Comparison of ENCODE assay signal across 7 mouse cellular contexts in the genomic region with DNA sequence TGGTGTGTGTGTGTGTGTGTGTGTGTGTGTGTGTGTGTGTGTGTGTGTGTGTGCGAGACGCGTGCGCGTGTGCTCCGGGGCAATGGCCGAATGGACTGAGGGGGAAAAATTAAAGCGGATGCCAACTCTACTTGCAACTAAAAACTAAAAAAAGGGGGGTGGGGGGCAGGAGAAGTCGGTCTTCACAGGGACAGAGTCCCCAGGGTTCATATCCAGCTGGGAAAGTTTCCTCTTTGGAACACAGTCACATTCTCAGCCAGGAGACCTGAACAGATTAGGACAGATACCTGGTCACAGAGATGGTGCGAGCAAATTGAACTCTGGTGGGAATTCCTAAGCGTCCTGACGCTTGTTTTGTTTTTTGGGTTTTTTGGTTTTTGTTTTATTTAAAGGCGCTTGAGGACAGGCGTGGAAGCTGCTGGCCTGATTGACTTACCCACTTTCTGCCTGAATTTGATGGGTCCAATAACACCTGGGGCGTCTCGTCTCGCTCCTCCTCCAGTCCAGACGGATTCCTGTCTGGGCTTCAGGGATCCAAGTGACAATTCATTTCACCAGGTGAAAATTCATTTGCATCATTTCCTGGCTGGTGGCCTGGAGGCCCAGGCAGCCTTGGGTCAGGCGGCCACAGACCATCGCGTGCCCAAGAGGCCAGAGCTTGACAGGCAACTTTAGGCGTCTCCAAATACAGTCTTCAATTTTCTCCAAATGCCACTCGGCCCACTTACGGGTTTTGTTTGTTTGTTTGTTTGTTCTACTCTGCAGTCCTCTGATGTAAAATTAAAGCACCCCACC. TPM values are rescaled to one million over a fixed set of nuclear protein-coding genes. Genes with fewer than 3 reads are reported as not detected.
DNase-seq lines count a peak whose midpoint lies in the region; ATAC-seq and TF ChIP-seq lines count a peak whose summit lies in the region.

No protein-coding gene starts in this region.

- no peak overlapping the region for H3K9ac ChIP-seq in lung, postnatal 0 days (replicated peaks; ENCODE audit: low read depth)
- H3K9ac ChIP-seq in liver, embryonic 13.5 days = no peak overlapping the region

- no peaks in the 10 kb centered on the region for H3K9me3 ChIP-seq in lung, postnatal 0 days (ENCODE audit: low read length)
- no peaks in the 10 kb centered on the region for H3K9me3 ChIP-seq in hindbrain, embryonic 10.5 days
- H3K9me3 ChIP-seq in liver, embryonic 13.5 days (replicated peaks) = no peaks in the 10 kb centered on the region

- peaks cover 13% of the 10 kb centered on the region for H3K4me1 ChIP-seq in lung, postnatal 0 days (ENCODE audit: insufficient read depth, low read depth, low read length)
- peaks cover 30% of the 10 kb centered on the region for H3K4me1 ChIP-seq in hindbrain, embryonic 10.5 days (replicated peaks)
- H3K4me1 ChIP-seq in liver, embryonic 13.5 days (replicated peaks) = peaks cover 18% of the 10 kb centered on the region
- H3K4me1 ChIP-seq in thymus, adult 2 months (replicated peaks; ENCODE audit: control insufficient read depth, insufficient read depth, low read length) = no peaks in the 10 kb centered on the region

- no peak for ATAC-seq in lung, postnatal 0 days
- ATAC-seq in liver, embryonic 13.5 days (ENCODE audit: low read depth) = no peak

- H3K27me3 ChIP-seq in lung, postnatal 0 days (replicated peaks; ENCODE audit: insufficient read depth, low read length) = 0 out of 2 replicates have a peak, but pooled peaks cover 11% of the 10 kb centered on the region
- peaks cover 55% of the 10 kb centered on the region for H3K27me3 ChIP-seq in hindbrain, embryonic 10.5 days (ENCODE audit: insufficient read depth, poor library complexity, severe bottlenecking)
- H3K27me3 ChIP-seq in liver, embryonic 13.5 days = peaks cover 58% of the 10 kb centered on the region
- H3K27me3 ChIP-seq in thymus, adult 2 months (ENCODE audit: control insufficient read depth, insufficient read depth, low read length) = peaks cover 5% of the 10 kb centered on the region; the same call in 1 of the 2 replicates

- TF ChIP-seq CTCF in lung, postnatal 0 days (IDR thresholded peaks at IDR 0.05) = no peak
- no peak for TF ChIP-seq CTCF in thymus, adult 2 months (IDR thresholded peaks at IDR 0.05; ENCODE audit: borderline replicate concordance, control insufficient read depth, extremely low read depth, insufficient read depth, low read length, poor library complexity)

- no peaks in the 10 kb centered on the region for H3K36me3 ChIP-seq in lung, postnatal 0 days (ENCODE audit: insufficient read depth, low read length)
- H3K36me3 ChIP-seq in hindbrain, embryonic 10.5 days = no peaks in the 10 kb centered on the region
- no peaks in the 10 kb centered on the region for H3K36me3 ChIP-seq in liver, embryonic 13.5 days
- no peaks in the 10 kb centered on the region for H3K36me3 ChIP-seq in thymus, adult 2 months (ENCODE audit: control insufficient read depth, insufficient read depth, low read length)

- peak overlapping the region; percentile 48; the same call in 1 of the 2 replicates for H3K4me3 ChIP-seq in lung, postnatal 0 days (ENCODE audit: low read depth, low read length)
- H3K4me3 ChIP-seq in hindbrain, embryonic 10.5 days = peak overlapping the region; percentile 60
- H3K4me3 ChIP-seq in liver, embryonic 13.5 days (replicated peaks) = peak overlapping the region; percentile 55
- no peak overlapping the region for H3K4me3 ChIP-seq in thymus, adult 2 months (ENCODE audit: control insufficient read depth, insufficient read depth, low read length)

- WGBS in lung, postnatal 0 days = 4% methylated on average over 22 of the region's 24 CpGs
- 3% methylated on average over 24 of the region's 24 CpGs for WGBS in hindbrain, embryonic 10.5 days
- 4% methylated on average over 18 of the region's 24 CpGs for WGBS in liver, embryonic 13.5 days (ENCODE audit: insufficient replicate concordance)
- WGBS in thymus, adult 2 months = 6% methylated on average over 24 of the region's 24 CpGs

- no peak for TF ChIP-seq POLR2A in thymus, adult 2 months (IDR thresholded peaks at IDR 0.05; ENCODE audit: control insufficient read depth, extremely low read depth, insufficient read depth, low read length, poor library complexity)

- peak overlapping the region; percentile 91 for H3K4me2 ChIP-seq in lung, postnatal 0 days (replicated peaks; ENCODE audit: low read depth, low read length)
- peak overlapping the region; percentile 73 for H3K4me2 ChIP-seq in liver, embryonic 13.5 days

- no peak overlapping the region for H3K27ac ChIP-seq in lung, postnatal 0 days (ENCODE audit: low read length)
- H3K27ac ChIP-seq in hindbrain, embryonic 10.5 days = no peak overlapping the region; the same call in 1 of the 2 replicates
- no peak overlapping the region for H3K27ac ChIP-seq in liver, embryonic 13.5 days
- no peak overlapping the region for H3K27ac ChIP-seq in thymus, adult 2 months (ENCODE audit: control insufficient read depth, insufficient read depth, low read length)

- TF ChIP-seq EP300 in lung, postnatal 0 days (IDR thresholded peaks at IDR 0.05) = no peak

- DNase-seq in lung, postnatal 0 days (ENCODE audit: low spot score) = no peak
- no peak for DNase-seq in lung, postnatal 36 days
- peak; percentile 13 for DNase-seq in hindbrain, embryonic 10.5 days (ENCODE audit: low spot score)
- no peak for DNase-seq in liver, embryonic 13.5 days
- DNase-seq in gastrocnemius, postnatal 10 days = no peak
- no peak for DNase-seq in natural killer cell, adult 2 months (ENCODE audit: low spot score in 2 of 2)
- no peak for DNase-seq in thymus, adult 2 months

RNA-seq across cellular contexts. Expression of gene Stc2, which starts 0.8 kb away (rescaled TPM):
- 0.66 and 0.93 TPM in 2 replicates for polyA plus RNA-seq in lung, postnatal 0 days (2015; fragmentation: Nextera tagmentation; extraction: Ambion mirVana)
- polyA plus RNA-seq in hindbrain, embryonic 10.5 days (2016; fragmentation: Nextera tagmentation; extraction: Ambion mirVana) = 0.90 and 1.5 TPM in 2 replicates
- 0.54 and 0.69 TPM in 2 replicates for polyA plus RNA-seq in liver, embryonic 13.5 days (2015; fragmentation: Nextera tagmentation; extraction: Ambion mirVana)
- 10 to 100 TPM; 12.6 to 13.6 TPM for total RNA-seq in gastrocnemius, postnatal 10 days (2021)
- 1.9 and 2.1 TPM in 2 replicates for polyA plus RNA-seq in thymus, adult 2 months (2012; rRNA removed)
